Mouse (Mus musculus) limb, embryonic 14.5 days (tissue): Measurements from ENCODE around the gene Trpc4ap. TPM values are rescaled to one million over a fixed set of nuclear protein-coding genes. Genes with fewer than 3 reads are reported as not detected.

Source experiments
- ATAC-seq: fragments of 200-750 bp; cut with Nextera tagmentation; 2 replicates; pipeline ENCODE4 v1.8.0; 2017; ENCODE audit warnings: low read depth, moderate number of reproducible peaks, moderate TSS enrichment; ENCODE audit not compliant: low FRiP score
- DNase-seq: peaks from one replicate; pipeline ENCODE4 v3.0.0-alpha.2; 2015; ENCODE audit warnings: low spot score
- H3K27ac ChIP-seq: fragments of 300-500 bp; sonication (generic); replicated peaks from 2 replicates; pipeline ENCODE4 v1.5.1; 2014; ENCODE audit warnings: low read depth, mild to moderate bottlenecking, low read length, moderate library complexity, mixed read lengths
- H3K27me3 ChIP-seq: fragments of 300-500 bp; sonication (generic); 2 replicates; pipeline ENCODE4 v1.6.1; 2014; ENCODE audit warnings: low read length, mixed read lengths; ENCODE audit not compliant: control insufficient read depth, insufficient read depth
- H3K36me3 ChIP-seq: fragments of 300-500 bp; sonication (generic); 2 replicates; pipeline ENCODE4 v1.6.1; 2014; ENCODE audit warnings: mild to moderate bottlenecking, low read length, moderate library complexity, mixed read lengths; ENCODE audit not compliant: control insufficient read depth, insufficient read depth
- H3K4me1 ChIP-seq: fragments of 300-500 bp; sonication (generic); 2 replicates; pipeline ENCODE4 v1.6.1; 2014; ENCODE audit warnings: antibody characterized with exemption, low read length, mixed read lengths; ENCODE audit not compliant: control insufficient read depth, insufficient read depth
- H3K4me2 ChIP-seq: fragments of 300-500 bp; sonication (generic); replicated peaks from 2 replicates; pipeline ENCODE4 v1.6.1; 2014; ENCODE audit warnings: low read depth, mild to moderate bottlenecking, low read length, moderate library complexity; ENCODE audit not compliant: severe bottlenecking
- H3K4me3 ChIP-seq: fragments of 300-500 bp; sonication (generic); replicated peaks from 2 replicates; pipeline ENCODE4 v1.5.1; 2014; ENCODE audit warnings: low read length
- H3K9ac ChIP-seq: fragments of 300-500 bp; sonication (generic); 2 replicates; pipeline ENCODE4 v1.6.1; 2014; ENCODE audit warnings: mild to moderate bottlenecking, low read depth, low read length, moderate library complexity; ENCODE audit not compliant: severe bottlenecking
- H3K9me3 ChIP-seq: fragments of 300-500 bp; sonication (generic); 2 replicates; pipeline ENCODE4 v1.6.1; 2016; ENCODE audit warnings: low read length; ENCODE audit not compliant: control insufficient read depth
- POLR2A ChIP-seq: fragments of 200-500 bp; IDR thresholded peaks from 2 replicates; pipeline ENCODE4 v1.8.0; 2012; ENCODE audit warnings: inconsistent platforms, mild to moderate bottlenecking, moderate library complexity, borderline replicate concordance; ENCODE audit not compliant: insufficient read depth, insufficient read length; ENCODE audit errors: extremely low read depth
- WGBS: fragments of 180-500 bp; shearing (Covaris S2); extraction: QIAGEN DNeasy Blood & Tissue Kit; methylation state at CpG from one replicate; pipeline ENCODE4 v1.1.7; 2014; 5-methylcytosine and 5-hydroxymethylcytosine counted together
- polyA plus RNA-seq, 2 experiments: library from polyadenylated mRNA; depleted of rRNA in 1 of 2; stranded (reverse) in 1 of 2; unstranded in 1 of 2; fragments of >200 nt; fragmentation: Nextera tagmentation in 1 of 2; extraction: Ambion mirVana in 1 of 2; gene quantifications; 2 replicates each; pipeline versions ENCODE4 v1.2.1 to v1.2.3; 2012 to 2014

Trpc4ap gene
- polyA plus RNA-seq, 2 experiments, result 140 to 166 TPM

DNA sequence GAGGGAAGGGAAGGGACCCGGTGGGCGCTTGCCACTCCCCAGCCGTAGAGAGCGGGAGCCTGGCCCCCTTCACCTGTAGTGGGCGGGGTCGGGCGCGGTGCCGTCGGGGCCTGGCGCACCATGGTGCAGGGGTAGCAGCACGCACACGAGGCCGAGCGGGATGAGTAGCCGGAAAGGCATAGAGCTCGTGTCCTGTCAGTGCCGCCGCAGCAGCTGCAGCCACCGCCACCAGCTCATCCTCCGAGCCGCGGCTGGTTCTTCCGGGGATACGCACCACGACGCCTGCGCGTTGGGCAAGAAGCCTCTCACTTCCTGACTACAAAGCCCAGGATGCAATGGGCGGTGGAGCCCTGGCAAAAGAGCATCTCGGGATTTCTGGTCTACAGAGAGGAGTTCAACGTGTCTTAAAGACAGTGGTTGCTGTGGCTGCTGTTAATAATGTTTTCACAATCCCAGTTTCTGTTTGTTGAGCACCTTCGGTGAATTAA is 37.0 kb upstream of the Trpc4ap start, which contains the start of gene Edem2:
Edem2 (minus strand) TSS at position 318 of the 488 bp plus-strand sequence.
- Histone ChIP-seq H3K9me3 (no peaks in the 10 kb centered on the region), H3K36me3 (no peaks in the 10 kb centered on the region), H3K9ac (peak within 1 kb of the TSS; percentile 58), H3K4me1 (peaks cover 8% of the 10 kb centered on the region), H3K4me3 (peak within 1 kb of the TSS; percentile 73), H3K27me3 (no peaks in the 10 kb centered on the region), H3K27ac (no peak within 1 kb of the TSS), H3K4me2 (peak within 1 kb of the TSS; percentile 83)
- ATAC-seq, result peak; percentile 89
- peak; percentile 54; the same call in 1 of the 2 replicates for TF ChIP-seq POLR2A
- under 1% methylated on average over 33 of the region's 33 CpGs for WGBS
- peak; percentile 91 for DNase-seq

DNA sequence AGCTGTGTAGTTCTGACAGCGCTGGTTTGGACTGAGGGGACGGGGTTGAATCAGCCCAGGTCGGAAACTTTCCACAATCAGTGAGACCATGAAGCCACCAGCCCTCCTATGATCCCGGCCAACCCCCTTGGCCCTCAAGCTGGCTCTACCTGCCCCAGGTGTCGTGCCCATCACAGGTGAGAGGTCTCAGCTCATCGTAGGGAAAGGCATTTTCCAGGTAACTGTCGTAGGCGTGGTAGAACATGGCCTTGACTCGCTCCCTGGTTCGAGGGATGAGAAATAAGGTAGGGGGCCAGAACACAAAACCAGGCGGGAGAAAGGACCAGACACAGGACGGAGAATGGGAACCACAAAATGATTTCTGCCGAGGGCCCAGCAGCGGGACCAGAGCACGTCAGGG is 36.6 kb upstream of the Trpc4ap start:
- no peak overlapping the region for H3K27ac ChIP-seq
- peak overlapping the region; percentile 83 for H3K4me2 ChIP-seq
- no peaks in the 10 kb centered on the region for H3K9me3 ChIP-seq
- ATAC-seq (no peak), DNase-seq (no peak)
- TF ChIP-seq POLR2A, result no peak
- WGBS, result 5% methylated on average over 15 of the region's 15 CpGs
- peak overlapping the region; percentile 73 for H3K4me3 ChIP-seq
- H3K4me1 ChIP-seq, result peaks cover 8% of the 10 kb centered on the region
- H3K9ac ChIP-seq, result peak overlapping the region; percentile 58
- no peaks in the 10 kb centered on the region for H3K36me3 ChIP-seq
- H3K27me3 ChIP-seq, result no peaks in the 10 kb centered on the region

DNA sequence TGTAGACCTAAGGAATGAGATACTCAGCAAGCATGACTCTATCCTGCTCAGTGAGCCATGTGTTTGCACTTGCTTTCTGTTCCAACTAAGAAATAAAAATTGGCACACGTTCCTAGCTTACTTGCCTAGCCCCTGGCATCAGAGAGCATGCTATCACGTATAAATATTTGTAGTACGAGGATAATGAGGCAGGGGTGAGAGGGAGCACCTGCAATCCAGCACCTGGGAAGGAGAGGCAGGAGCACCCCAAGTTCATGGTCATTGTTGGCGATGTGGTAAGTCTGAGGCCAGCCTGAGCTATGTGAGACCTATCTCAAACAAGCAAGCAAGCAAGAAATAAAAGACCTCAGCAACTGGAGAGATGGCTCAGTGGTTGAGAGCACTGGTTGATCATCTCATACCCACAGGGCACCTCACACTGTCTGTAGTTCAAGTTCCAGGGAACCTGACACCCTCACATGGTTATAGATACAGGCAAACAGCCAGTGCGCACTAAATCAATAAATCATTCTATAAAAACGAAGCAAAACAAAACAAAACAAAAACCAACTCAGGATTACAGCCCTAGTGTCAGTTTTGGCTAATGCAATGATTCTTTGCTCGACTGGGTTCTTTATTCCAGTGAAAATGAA is 35.7 kb upstream of the Trpc4ap start:
- WGBS, result 71% methylated on average over 7 of the region's 7 CpGs
- Histone ChIP-seq H3K27me3 (no peaks in the 10 kb centered on the region), H3K27ac (no peak overlapping the region), H3K4me3 (no peak overlapping the region), H3K36me3 (no peaks in the 10 kb centered on the region), H3K4me1 (peaks cover 8% of the 10 kb centered on the region), H3K9ac (no peak overlapping the region), H3K4me2 (0 out of 2 replicates have a peak overlapping the region, but pooled peaks have one; percentile 83), H3K9me3 (no peaks in the 10 kb centered on the region)
- no peak for ATAC-seq
- no peak for DNase-seq
- no peak for TF ChIP-seq POLR2A

DNA sequence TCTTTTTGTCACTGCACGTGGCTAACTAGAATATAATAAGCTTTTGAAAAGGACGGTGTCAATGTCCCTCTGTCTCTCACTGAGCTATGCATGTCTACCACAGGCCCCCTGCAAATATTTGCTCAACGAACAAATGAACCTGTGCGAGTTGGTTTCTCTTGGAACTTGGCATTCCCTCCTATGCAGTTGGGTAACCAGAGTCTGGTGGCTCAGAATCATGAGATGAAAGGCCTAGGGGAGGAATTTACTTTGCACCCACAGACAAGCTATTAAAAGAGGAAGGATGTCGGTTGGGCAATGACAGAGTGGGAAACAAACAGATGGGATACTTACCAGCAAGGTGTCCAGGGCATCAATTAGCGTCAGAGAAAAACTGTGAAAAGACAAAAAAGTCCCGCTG is 34.1 kb upstream of the Trpc4ap start:
- H3K4me2 ChIP-seq, result no peak overlapping the region
- no peaks in the 10 kb centered on the region for H3K27me3 ChIP-seq
- ATAC-seq, result no peak
- no peak overlapping the region for H3K9ac ChIP-seq
- no peaks in the 10 kb centered on the region for H3K9me3 ChIP-seq
- H3K27ac ChIP-seq, result no peak overlapping the region
- no peak for TF ChIP-seq POLR2A
- H3K36me3 ChIP-seq, result no peaks in the 10 kb centered on the region
- H3K4me3 ChIP-seq, result no peak overlapping the region
- DNase-seq, result no peak
- WGBS, result 90% methylated on average over 7 of the region's 7 CpGs
- H3K4me1 ChIP-seq, result peaks cover 8% of the 10 kb centered on the region

DNA sequence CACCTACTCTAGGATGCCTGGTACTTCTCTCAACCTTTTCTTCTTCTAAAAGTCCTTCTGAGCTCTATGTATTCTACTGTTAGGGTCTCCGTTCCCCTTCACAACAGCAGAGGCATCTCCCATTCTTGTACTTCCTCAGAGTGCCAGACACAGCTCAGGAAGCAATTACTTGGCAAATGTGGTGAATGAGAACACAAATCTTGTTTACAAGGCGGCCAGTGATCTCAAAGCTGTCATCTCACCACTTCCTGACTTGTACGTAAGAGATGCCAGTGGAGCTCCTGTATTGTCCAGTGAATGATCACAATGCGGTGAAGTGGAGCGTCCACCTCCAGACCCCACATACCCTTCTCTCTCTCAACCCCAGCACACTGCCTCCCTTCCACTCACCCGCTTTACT is 32.3 kb upstream of the Trpc4ap start:
- H3K4me2 ChIP-seq, result no peak overlapping the region
- no peak for TF ChIP-seq POLR2A
- no peaks in the 10 kb centered on the region for H3K27me3 ChIP-seq
- no peak overlapping the region for H3K27ac ChIP-seq
- peaks cover 8% of the 10 kb centered on the region for H3K4me1 ChIP-seq
- no peak for DNase-seq
- no peaks in the 10 kb centered on the region for H3K9me3 ChIP-seq
- no peak for ATAC-seq
- no peaks in the 10 kb centered on the region for H3K36me3 ChIP-seq
- 82% methylated on average over 6 of the region's 6 CpGs for WGBS
- H3K9ac ChIP-seq, result no peak overlapping the region
- H3K4me3 ChIP-seq, result no peak overlapping the region

DNA sequence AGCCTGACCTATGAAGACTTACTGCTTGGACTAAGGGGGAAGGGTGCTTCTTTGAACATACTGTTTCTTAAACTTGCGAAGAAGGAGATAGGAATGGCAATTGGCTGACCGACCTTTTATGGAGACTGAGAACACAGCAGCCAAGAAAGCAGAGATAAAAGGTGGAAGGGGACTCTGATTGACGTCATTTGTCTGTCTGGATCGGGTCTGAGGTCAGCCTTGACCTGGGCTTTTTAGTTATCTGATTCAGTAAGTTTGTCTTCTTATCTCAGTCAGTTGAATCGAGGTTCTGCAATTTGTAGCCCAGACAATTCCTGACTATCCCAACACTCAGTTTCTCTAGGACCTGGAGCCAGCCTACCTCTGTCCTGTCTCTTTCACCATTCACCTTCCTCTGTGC is 31.9 kb upstream of the Trpc4ap start:
- no peaks in the 10 kb centered on the region for H3K36me3 ChIP-seq
- no peak for ATAC-seq
- H3K9ac ChIP-seq, result no peak overlapping the region
- WGBS, result 86% methylated on average over 5 of the region's 5 CpGs
- no peak overlapping the region for H3K4me2 ChIP-seq
- H3K27me3 ChIP-seq, result no peaks in the 10 kb centered on the region
- H3K4me1 ChIP-seq, result peaks cover 8% of the 10 kb centered on the region
- no peak overlapping the region for H3K27ac ChIP-seq
- DNase-seq, result no peak
- H3K9me3 ChIP-seq, result no peaks in the 10 kb centered on the region
- no peak for TF ChIP-seq POLR2A
- H3K4me3 ChIP-seq, result no peak overlapping the region
